Mouse (Mus musculus) stomach, embryonic 14.5 days (tissue): Measurements from ENCODE around the gene Pitx1. TPM values are rescaled to one million over a fixed set of nuclear protein-coding genes. Genes with fewer than 3 reads are reported as not detected.
A peak's percentile ranks its signal among the peaks of the same experiment; 100 is the strongest.

ENCODE experiments used
- ATAC-seq: fragments of 200-750 bp; cut with Nextera tagmentation; 2 replicates; pipeline ENCODE4 v1.8.0; 2017; ENCODE audit warnings: low read depth, moderate TSS enrichment; ENCODE audit not compliant: insufficient number of reproducible peaks, insufficient read depth, low FRiP score
- H3K27ac ChIP-seq: fragments of 300-500 bp; sonication (generic); 2 replicates; pipeline ENCODE4 v1.5.1; 2014; ENCODE audit warnings: mild to moderate bottlenecking, low read length, moderate library complexity, mixed read lengths
- H3K27me3 ChIP-seq: fragments of 300-500 bp; sonication (generic); 2 replicates; pipeline ENCODE4 v1.6.1; 2014; ENCODE audit warnings: low read length, control low read depth, mixed read lengths; ENCODE audit not compliant: control insufficient read depth, insufficient read depth
- H3K36me3 ChIP-seq: fragments of 300-500 bp; sonication (generic); 2 replicates; pipeline ENCODE4 v1.6.1; 2014; ENCODE audit warnings: mild to moderate bottlenecking, control low read depth, low read length, moderate library complexity, mixed read lengths; ENCODE audit not compliant: control insufficient read depth, insufficient read depth
- H3K4me1 ChIP-seq: fragments of 300-500 bp; sonication (generic); 2 replicates; pipeline ENCODE4 v1.6.1; 2014; ENCODE audit warnings: low read length, control low read depth, mixed read lengths; ENCODE audit not compliant: control insufficient read depth, insufficient read depth
- H3K4me2 ChIP-seq: fragments of 300-500 bp; sonication (generic); replicated peaks from 2 replicates; pipeline ENCODE4 v1.6.1; 2014; ENCODE audit warnings: low read depth, low read length, control low read depth
- H3K4me3 ChIP-seq: fragments of 300-500 bp; sonication (generic); 2 replicates; pipeline ENCODE4 v1.5.1; 2014; ENCODE audit warnings: low read depth, low read length, control low read depth
- H3K9ac ChIP-seq: fragments of 300-500 bp; sonication (generic); replicated peaks from 2 replicates; pipeline ENCODE4 v1.6.1; 2014; ENCODE audit warnings: low read depth, mild to moderate bottlenecking, control low read depth, low read length, moderate library complexity, mixed read lengths
- H3K9me3 ChIP-seq: fragments of 300-500 bp; sonication (generic); 2 replicates; pipeline ENCODE4 v1.6.1; 2016; ENCODE audit warnings: low read depth, low read length, control low read depth; ENCODE audit not compliant: control insufficient read depth
- WGBS: fragments of 180-500 bp; shearing (Covaris S2); extraction: QIAGEN DNeasy Blood & Tissue Kit; methylation state at CpG from one replicate; pipeline ENCODE4 v1.1.7; 2014; 5-methylcytosine and 5-hydroxymethylcytosine counted together
- polyA plus RNA-seq: library from polyadenylated mRNA; unstranded; fragments of >200 nt; fragmentation: Nextera tagmentation; extraction: Ambion mirVana; gene quantifications from 2 replicates; pipeline ENCODE4 v1.2.1, GENCODE M21; 2014

The Pitx1 gene
- polyA plus RNA-seq = 262 and 263 TPM in 2 replicates

- Histone ChIP-seq H3K9me3 (no peaks in the 10 kb centered on the region), H3K4me3 (peak within 1 kb of the TSS; percentile 77), H3K27me3 (peaks cover 22% of the 10 kb centered on the region; the same call in 1 of the 2 replicates), H3K36me3 (no peaks in the 10 kb centered on the region), H3K4me2 (peak within 1 kb of the TSS; percentile 54), H3K4me1 (peaks cover 12% of the 10 kb centered on the region; the same call in 1 of the 2 replicates), H3K27ac (peak within 1 kb of the TSS; percentile 86), H3K9ac (peak within 1 kb of the TSS; percentile 93)
- ATAC-seq = no peak
- WGBS = 4% methylated on average over 35 of the region's 36 CpGs
Measured at GRCm38 (mm10) chr13:55836142-55836625, at the start of gene Pitx1. Gene Pitx1 (minus strand): TSS chr13:55836192.

DNA sequence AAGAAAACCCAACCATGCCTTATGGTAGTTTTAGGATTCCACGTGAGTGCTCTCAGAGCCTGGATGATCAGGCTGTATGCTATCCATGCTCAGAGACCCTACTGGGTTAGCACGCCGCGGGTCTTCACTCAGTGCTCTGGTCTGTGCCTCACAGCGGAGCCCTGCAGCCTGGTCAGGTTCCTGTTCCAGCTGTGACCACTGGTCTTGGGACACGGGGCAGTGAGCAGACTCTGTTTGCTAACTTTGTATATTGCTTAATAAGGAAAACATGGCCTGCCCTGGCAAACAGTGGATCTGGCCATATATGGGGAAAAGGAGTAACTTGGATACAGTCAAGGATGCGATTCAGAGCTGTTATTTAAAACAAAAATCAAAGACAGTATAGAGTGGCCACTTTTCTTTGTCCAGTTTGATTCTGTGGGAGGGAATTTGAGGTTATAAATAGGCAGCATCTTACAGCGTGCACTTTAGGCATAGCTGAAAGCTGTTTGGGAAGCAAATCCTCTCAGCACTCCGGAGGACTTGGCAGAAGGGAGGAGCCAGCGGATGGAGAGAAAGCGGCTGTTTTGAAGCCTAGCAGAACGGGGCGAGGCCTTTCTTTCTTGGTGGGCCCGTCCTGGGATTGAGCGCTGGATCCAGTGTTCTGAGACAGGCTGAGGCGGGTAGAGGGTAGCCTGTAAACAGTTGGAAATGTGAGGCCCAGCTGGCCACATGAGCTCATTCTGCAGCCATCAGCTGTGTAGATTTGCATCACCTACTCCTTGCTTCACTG is 45.6 kb upstream of the Pitx1 start:
- Histone ChIP-seq H3K36me3 (no peaks in the 10 kb centered on the region), H3K9ac (no peak overlapping the region), H3K4me2 (no peak overlapping the region), H3K4me3 (no peak overlapping the region), H3K27me3 (no peaks in the 10 kb centered on the region), H3K4me1 (peaks cover 12% of the 10 kb centered on the region), H3K27ac (peak overlapping the region; percentile 89), H3K9me3 (no peaks in the 10 kb centered on the region)
- peak; percentile 66; the same call in 1 of the 2 replicates for ATAC-seq
- 39% methylated on average over 16 of the region's 16 CpGs for WGBS

- no peak overlapping the region for H3K27ac ChIP-seq
- H3K9ac ChIP-seq = no peak overlapping the region
- 81% methylated on average over 4 of the region's 4 CpGs for WGBS
- peaks cover 12% of the 10 kb centered on the region for H3K4me1 ChIP-seq
- no peak overlapping the region for H3K4me3 ChIP-seq
- no peak for ATAC-seq
- no peaks in the 10 kb centered on the region for H3K36me3 ChIP-seq
- no peaks in the 10 kb centered on the region for H3K27me3 ChIP-seq
- no peaks in the 10 kb centered on the region for H3K9me3 ChIP-seq
- no peak overlapping the region for H3K4me2 ChIP-seq
Measured at GRCm38 (mm10) chr13:55878353-55878752, 42.4 kb upstream of the Pitx1 start.

DNA sequence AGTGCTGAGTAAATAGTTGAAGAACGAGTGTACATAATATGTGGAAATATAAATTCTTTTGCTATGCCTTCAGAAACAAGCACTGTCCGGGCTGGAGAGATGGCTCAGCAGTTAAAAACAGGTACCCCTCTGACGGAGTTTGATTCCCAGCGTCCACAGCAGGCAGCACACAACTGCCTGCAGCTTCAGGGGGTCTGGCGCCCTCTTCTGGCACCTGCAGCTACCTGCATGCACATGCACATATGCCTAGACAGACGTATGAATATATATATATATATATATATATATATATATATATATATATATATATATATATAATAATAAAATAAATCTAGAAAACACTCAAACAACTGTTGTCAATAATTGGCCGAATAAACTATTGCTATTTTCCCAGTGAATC is 35.4 kb upstream of the Pitx1 start:
- no peaks in the 10 kb centered on the region for H3K36me3 ChIP-seq
- H3K27ac ChIP-seq = no peak overlapping the region
- H3K4me1 ChIP-seq = peaks cover 6% of the 10 kb centered on the region
- no peaks in the 10 kb centered on the region for H3K27me3 ChIP-seq
- no peak overlapping the region for H3K4me3 ChIP-seq
- no peak for ATAC-seq
- H3K4me2 ChIP-seq = no peak overlapping the region
- H3K9ac ChIP-seq = no peak overlapping the region
- H3K9me3 ChIP-seq = no peaks in the 10 kb centered on the region
- WGBS = 81% methylated on average over 7 of the region's 7 CpGs

DNA sequence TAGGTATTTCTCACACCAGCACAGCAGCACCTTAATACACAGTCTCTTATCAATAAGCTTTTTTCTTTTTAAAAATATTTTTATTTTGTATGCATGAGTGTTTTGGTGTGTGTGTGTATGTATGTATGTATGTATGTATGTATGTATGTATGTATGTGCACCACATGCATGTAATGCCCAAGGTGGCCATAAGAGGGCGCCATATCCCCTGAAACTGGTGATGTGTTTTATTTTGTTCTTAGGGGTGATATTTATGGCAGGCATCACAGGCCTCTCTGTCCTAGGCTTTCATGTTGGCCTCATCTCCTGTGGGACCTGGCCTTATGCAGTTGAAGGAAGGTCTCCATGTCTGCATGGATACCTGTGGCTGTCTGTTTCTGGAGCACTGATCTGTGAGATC is 34.0 kb upstream of the Pitx1 start:
- H3K4me1 ChIP-seq = peaks cover 6% of the 10 kb centered on the region
- no peaks in the 10 kb centered on the region for H3K9me3 ChIP-seq
- 89% methylated on average over 1 of the region's 1 CpGs for WGBS
- no peak overlapping the region for H3K4me3 ChIP-seq
- no peaks in the 10 kb centered on the region for H3K27me3 ChIP-seq
- H3K4me2 ChIP-seq = no peak overlapping the region
- H3K36me3 ChIP-seq = no peaks in the 10 kb centered on the region
- ATAC-seq = no peak
- no peak overlapping the region for H3K27ac ChIP-seq
- H3K9ac ChIP-seq = no peak overlapping the region

- Histone ChIP-seq H3K27me3 (no peaks in the 10 kb centered on the region), H3K27ac (no peak overlapping the region; the same call in 1 of the 2 replicates)
- peak; percentile 66 for ATAC-seq
Measured at GRCm38 (mm10) chr13:55867540-55868103, 31.6 kb upstream of the Pitx1 start.

DNA sequence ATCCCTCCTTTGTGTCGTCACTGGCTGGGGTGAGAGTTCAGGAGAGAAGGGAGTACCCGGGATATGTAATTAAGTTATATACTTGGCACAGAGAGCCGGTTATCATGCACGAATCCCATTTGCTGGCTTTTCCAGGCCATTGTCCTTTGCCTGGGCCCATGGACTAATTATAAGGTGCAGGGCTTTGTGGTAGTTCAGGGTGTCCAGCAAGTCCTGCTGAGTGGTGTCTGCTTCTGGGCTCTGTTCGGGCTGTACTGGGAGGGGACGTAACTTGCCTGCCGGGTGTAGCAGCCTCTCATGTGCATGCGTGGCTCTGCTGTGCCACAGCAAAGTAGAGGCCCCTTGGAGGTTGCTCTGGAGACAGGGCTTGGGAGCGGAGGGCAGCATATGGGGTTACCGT is 24.5 kb upstream of the Pitx1 start:
- 66% methylated on average over 10 of the region's 10 CpGs for WGBS
- H3K9me3 ChIP-seq = no peaks in the 10 kb centered on the region
- H3K9ac ChIP-seq = no peak overlapping the region
- no peak for ATAC-seq
- H3K27ac ChIP-seq = no peak overlapping the region
- no peak overlapping the region for H3K4me2 ChIP-seq
- peaks cover 9% of the 10 kb centered on the region; the same call in 1 of the 2 replicates for H3K4me1 ChIP-seq
- no peak overlapping the region for H3K4me3 ChIP-seq
- no peaks in the 10 kb centered on the region for H3K36me3 ChIP-seq
- no peaks in the 10 kb centered on the region for H3K27me3 ChIP-seq

More at GRCm38 (mm10) chr13:55867540-55868103, 31.6 kb upstream of the Pitx1 start:
- 33% methylated on average over 13 of the region's 13 CpGs for WGBS
- peaks cover 9% of the 10 kb centered on the region for H3K4me1 ChIP-seq
- no peak overlapping the region for H3K4me3 ChIP-seq
- no peak overlapping the region for H3K9ac ChIP-seq
- H3K9me3 ChIP-seq = no peaks in the 10 kb centered on the region
- H3K4me2 ChIP-seq = no peak overlapping the region
- H3K36me3 ChIP-seq = no peaks in the 10 kb centered on the region

GRCm38 (mm10) chr13:55858463-55858862 is 22.5 kb upstream of the Pitx1 start:
- 85% methylated on average over 5 of the region's 5 CpGs for WGBS
- H3K9ac ChIP-seq = no peak overlapping the region
- ATAC-seq = no peak
- H3K27me3 ChIP-seq = no peaks in the 10 kb centered on the region
- no peak overlapping the region for H3K27ac ChIP-seq
- H3K4me2 ChIP-seq = no peak overlapping the region
- H3K9me3 ChIP-seq = no peaks in the 10 kb centered on the region
- H3K4me3 ChIP-seq = no peak overlapping the region
- peaks cover 10% of the 10 kb centered on the region; the same call in 1 of the 2 replicates for H3K4me1 ChIP-seq
- no peaks in the 10 kb centered on the region for H3K36me3 ChIP-seq
